Mouse (Mus musculus) erythroblast, embryonic 14.5 days (primary cell): ENCODE results near the gene Adamtsl3.

Experiments used
- GATA1 ChIP-seq: IDR thresholded peaks from 2 replicates; pipeline ENCODE4 v1.6.1; 2012; ENCODE audit warnings: low read length, inconsistent platforms, mixed read lengths
- TAL1 ChIP-seq: IDR thresholded peaks from 3 replicates; pipeline ENCODE4 v1.6.1; 2012; ENCODE audit warnings: low read length, inconsistent platforms, mixed read lengths

- TF ChIP-seq GATA1 (no peak), TAL1 (no peak)
Measured at GRCm38 (mm10) chr7:82330860-82331259, 4.6 kb upstream of the Adamtsl3 start.
